Mouse (Mus musculus) hindbrain, embryonic 11.5 days (tissue): ENCODE data around the gene Fhit. TPM values are rescaled to one million over a fixed set of nuclear protein-coding genes. Genes with fewer than 3 reads are reported as not detected.
A peak's percentile ranks its signal among the peaks of the same experiment; 100 is the strongest.

ENCODE experiments used
- ATAC-seq: fragments of 200-750 bp; cut with Nextera tagmentation; 2 replicates; pipeline ENCODE4 v1.8.0; 2017; ENCODE audit warnings: mild to moderate bottlenecking, moderate TSS enrichment, moderate library complexity; ENCODE audit not compliant: low FRiP score
- DNase-seq: peaks from one replicate; pipeline ENCODE4 v3.0.0-alpha.2; 2015; ENCODE audit warnings: low spot score
- H3K27ac ChIP-seq: fragments of 300-500 bp; sonication (generic); 2 replicates; pipeline ENCODE4 v1.5.1; 2014; ENCODE audit warnings: mild to moderate bottlenecking, low read depth, low read length
- H3K27me3 ChIP-seq: fragments of 300-500 bp; sonication (generic); 2 replicates; pipeline ENCODE4 v1.6.1; 2014; ENCODE audit warnings: mild to moderate bottlenecking, low read length, moderate library complexity, mixed read lengths; ENCODE audit not compliant: control insufficient read depth, insufficient read depth
- H3K36me3 ChIP-seq: fragments of 300-500 bp; sonication (generic); 2 replicates; pipeline ENCODE4 v1.6.1; 2014; ENCODE audit warnings: mild to moderate bottlenecking, low read length, moderate library complexity, mixed read lengths; ENCODE audit not compliant: control insufficient read depth, insufficient read depth
- H3K4me1 ChIP-seq: fragments of 300-500 bp; sonication (generic); replicated peaks from 2 replicates; pipeline ENCODE4 v1.6.1; 2014; ENCODE audit warnings: low read length, mixed read lengths; ENCODE audit not compliant: control insufficient read depth, insufficient read depth
- H3K4me2 ChIP-seq: fragments of 300-500 bp; sonication (generic); replicated peaks from 2 replicates; pipeline ENCODE4 v1.6.1; 2014; ENCODE audit warnings: mild to moderate bottlenecking, low read depth, low read length
- H3K4me3 ChIP-seq: fragments of 300-500 bp; sonication (generic); 2 replicates; pipeline ENCODE4 v1.5.1; 2014; ENCODE audit warnings: low read depth, low read length
- H3K9ac ChIP-seq: fragments of 300-500 bp; sonication (generic); 2 replicates; pipeline ENCODE4 v1.6.1; 2014; ENCODE audit warnings: low read depth, low read length
- H3K9me3 ChIP-seq: fragments of 300-500 bp; sonication (generic); 2 replicates; pipeline ENCODE4 v1.6.1; 2016; ENCODE audit warnings: low read length; ENCODE audit not compliant: control insufficient read depth
- WGBS: fragments of 180-500 bp; shearing (Covaris S2); extraction: QIAGEN DNeasy Blood & Tissue Kit; methylation state at CpG from one replicate; pipeline ENCODE4 v1.1.7; 2014; 5-methylcytosine and 5-hydroxymethylcytosine counted together
- polyA plus RNA-seq: library from polyadenylated mRNA; unstranded; fragments of >200 nt; fragmentation: Nextera tagmentation; extraction: Ambion mirVana; gene quantifications from 2 replicates; pipeline ENCODE4 v1.2.1, GENCODE M21; 2014

The Fhit gene
- polyA plus RNA-seq, result 4.0 and 5.0 TPM in 2 replicates

- Histone ChIP-seq H3K4me2 (peak within 1 kb of the TSS; percentile 48), H3K9me3 (no peaks in the 10 kb centered on the region), H3K4me3 (peak within 1 kb of the TSS; percentile 54), H3K27me3 (no peaks in the 10 kb centered on the region), H3K27ac (no peak within 1 kb of the TSS), H3K4me1 (no peaks in the 10 kb centered on the region), H3K36me3 (no peaks in the 10 kb centered on the region), H3K9ac (peak within 1 kb of the TSS; percentile 59)
- ATAC-seq, result peak; percentile 96
- under 1% methylated on average over 28 of the region's 28 CpGs for WGBS
- peak; percentile 88 for DNase-seq
Measured at GRCm38 (mm10) chr14:11161751-11162231, at the start of gene Fhit. Gene Fhit (minus strand): TSS chr14:11162035.

- no peak overlapping the region for H3K9ac ChIP-seq
- no peak overlapping the region for H3K4me2 ChIP-seq
- no peaks in the 10 kb centered on the region for H3K36me3 ChIP-seq
- no peaks in the 10 kb centered on the region for H3K9me3 ChIP-seq
- no peaks in the 10 kb centered on the region for H3K4me1 ChIP-seq
- no peak overlapping the region for H3K4me3 ChIP-seq
- 63% methylated on average over 2 of the region's 2 CpGs for WGBS
- DNase-seq (no peak), ATAC-seq (no peak)
- no peaks in the 10 kb centered on the region for H3K27me3 ChIP-seq
- H3K27ac ChIP-seq, result no peak overlapping the region
Measured at GRCm38 (mm10) chr14:11206786-11207185, 45.0 kb upstream of the Fhit start.

GRCm38 (mm10) chr14:11160806-11161450 is 907 bp downstream of the Fhit start:
- Histone ChIP-seq H3K27ac (no peak overlapping the region), H3K9ac (peak overlapping the region; percentile 59), H3K4me1 (no peaks in the 10 kb centered on the region), H3K4me3 (peak overlapping the region; percentile 54), H3K4me2 (peak overlapping the region; percentile 48), H3K27me3 (no peaks in the 10 kb centered on the region), H3K9me3 (no peaks in the 10 kb centered on the region), H3K36me3 (no peaks in the 10 kb centered on the region)
- DNase-seq (peak; percentile 84), ATAC-seq (peak; percentile 85)
- 9% methylated on average over 17 of the region's 17 CpGs for WGBS

GRCm38 (mm10) chr14:11159641-11160040 is 2.2 kb downstream of the Fhit start:
- H3K4me1 ChIP-seq, result no peaks in the 10 kb centered on the region
- no peaks in the 10 kb centered on the region for H3K36me3 ChIP-seq
- H3K27me3 ChIP-seq, result no peaks in the 10 kb centered on the region
- ATAC-seq, result no peak
- H3K9ac ChIP-seq, result no peak overlapping the region
- no peak overlapping the region for H3K4me3 ChIP-seq
- H3K27ac ChIP-seq, result no peak overlapping the region
- 91% methylated on average over 11 of the region's 11 CpGs for WGBS
- H3K4me2 ChIP-seq, result no peak overlapping the region
- no peaks in the 10 kb centered on the region for H3K9me3 ChIP-seq
- DNase-seq, result no peak

GRCm38 (mm10) chr14:11159021-11159420 is 2.8 kb downstream of the Fhit start:
- Histone ChIP-seq H3K27ac (no peak overlapping the region), H3K4me1 (no peaks in the 10 kb centered on the region), H3K9me3 (no peaks in the 10 kb centered on the region), H3K4me2 (no peak overlapping the region), H3K9ac (no peak overlapping the region), H3K27me3 (no peaks in the 10 kb centered on the region), H3K4me3 (no peak overlapping the region), H3K36me3 (no peaks in the 10 kb centered on the region)
- ATAC-seq (no peak), DNase-seq (no peak)
- 74% methylated on average over 7 of the region's 7 CpGs for WGBS

- Histone ChIP-seq H3K27ac (no peak overlapping the region), H3K27me3 (no peaks in the 10 kb centered on the region), H3K9me3 (no peaks in the 10 kb centered on the region), H3K9ac (no peak overlapping the region), H3K36me3 (no peaks in the 10 kb centered on the region), H3K4me2 (no peak overlapping the region), H3K4me3 (no peak overlapping the region), H3K4me1 (no peaks in the 10 kb centered on the region)
- 82% methylated on average over 3 of the region's 3 CpGs for WGBS
- ATAC-seq, result no peak
- DNase-seq, result no peak
Measured at GRCm38 (mm10) chr14:11157741-11158140, 4.1 kb downstream of the Fhit start.

GRCm38 (mm10) chr14:11151634-11152321 is 10.1 kb downstream of the Fhit start:
- WGBS, result 84% methylated on average over 9 of the region's 9 CpGs
- no peak for ATAC-seq

GRCm38 (mm10) chr14:11133787-11134735 is 27.8 kb downstream of the Fhit start:
- Histone ChIP-seq H3K27ac (no peak overlapping the region), H3K4me1 (no peaks in the 10 kb centered on the region), H3K9ac (no peak overlapping the region), H3K4me2 (no peak overlapping the region), H3K36me3 (no peaks in the 10 kb centered on the region), H3K4me3 (no peak overlapping the region), H3K27me3 (no peaks in the 10 kb centered on the region), H3K9me3 (no peaks in the 10 kb centered on the region)
- 90% methylated on average over 12 of the region's 12 CpGs for WGBS
- ATAC-seq, result no peak
- DNase-seq, result no peak

More at GRCm38 (mm10) chr14:11151634-11152321, 10.1 kb downstream of the Fhit start:
- Histone ChIP-seq H3K4me2 (no peak overlapping the region), H3K36me3 (no peaks in the 10 kb centered on the region), H3K9ac (no peak overlapping the region), H3K27me3 (no peaks in the 10 kb centered on the region), H3K4me1 (no peaks in the 10 kb centered on the region), H3K27ac (no peak overlapping the region), H3K4me3 (no peak overlapping the region), H3K9me3 (no peaks in the 10 kb centered on the region)
- no peak for DNase-seq
